Mouse (Mus musculus) testis, adult 2 months (tissue): ENCODE results near the gene Srgap1. TPM values are rescaled to one million over a fixed set of nuclear protein-coding genes. Genes with fewer than 3 reads are reported as not detected.

Experiments used
- H3K27ac ChIP-seq: fragments of 200-500 bp; 2 replicates; pipeline ENCODE4 v1.5.1; 2012; ENCODE audit warnings: low read depth, low read length; ENCODE audit not compliant: control insufficient read depth, insufficient read depth
- H3K27me3 ChIP-seq: fragments of 200-500 bp; 2 replicates; pipeline ENCODE4 v1.6.1; 2012; ENCODE audit warnings: mild to moderate bottlenecking, low read length, moderate library complexity; ENCODE audit not compliant: control insufficient read depth, insufficient read depth
- H3K36me3 ChIP-seq: fragments of 200-500 bp; 2 replicates; pipeline ENCODE4 v1.6.1; 2012; ENCODE audit warnings: mild to moderate bottlenecking, low read length; ENCODE audit not compliant: control insufficient read depth, insufficient read depth
- H3K4me1 ChIP-seq: fragments of 200-500 bp; 2 replicates; pipeline ENCODE4 v1.6.1; 2012; ENCODE audit warnings: low read length; ENCODE audit not compliant: control insufficient read depth, insufficient read depth
- H3K4me3 ChIP-seq: fragments of 200-500 bp; 2 replicates; pipeline ENCODE4 v1.5.1; 2012; ENCODE audit warnings: low read depth, mild to moderate bottlenecking, low read length, moderate library complexity, mixed read lengths; ENCODE audit not compliant: control insufficient read depth
- CTCF ChIP-seq: fragments of 200-500 bp; IDR thresholded peaks from 2 replicates; pipeline ENCODE4 v1.5.1; 2012; ENCODE audit warnings: low read depth, mild to moderate bottlenecking, inconsistent platforms, low read length, moderate library complexity; ENCODE audit not compliant: control insufficient read depth, insufficient read depth, insufficient replicate concordance
- POLR2A ChIP-seq: fragments of 200-500 bp; IDR thresholded peaks from 2 replicates; pipeline ENCODE4 v1.6.1; 2012; ENCODE audit warnings: low read depth, mild to moderate bottlenecking, inconsistent platforms, low read length, moderate library complexity; ENCODE audit not compliant: control insufficient read depth
- polyA plus RNA-seq: library from polyadenylated mRNA; depleted of rRNA; stranded (reverse); fragments of >200 nt; gene quantifications from 2 replicates; pipeline ENCODE4 v1.2.3, GENCODE M21; 2012

Srgap1 gene
- polyA plus RNA-seq, 1 experiment: 31.9 TPM

- no peak for TF ChIP-seq POLR2A
- no peak for TF ChIP-seq CTCF
- no peak overlapping the region for H3K27ac ChIP-seq
- no peaks in the 10 kb centered on the region for H3K4me1 ChIP-seq
- no peaks in the 10 kb centered on the region for H3K27me3 ChIP-seq
- H3K4me3 ChIP-seq: no peak overlapping the region
- no peaks in the 10 kb centered on the region for H3K36me3 ChIP-seq
These were observed 44.2 kb downstream of the Srgap1 start for GRCm38 (mm10) chr10:122002930-122003329.

GRCm38 (mm10) chr10:121998806-121999205 lies 48.3 kb downstream of the Srgap1 start:
- Histone ChIP-seq H3K4me3 (no peak overlapping the region), H3K36me3 (no peaks in the 10 kb centered on the region), H3K27me3 (no peaks in the 10 kb centered on the region), H3K4me1 (no peaks in the 10 kb centered on the region), H3K27ac (no peak overlapping the region)
- no peak for TF ChIP-seq POLR2A
- no peak for TF ChIP-seq CTCF

- TF ChIP-seq CTCF (no peak), POLR2A (no peak)
- no peaks in the 10 kb centered on the region for H3K4me1 ChIP-seq
- no peak overlapping the region for H3K27ac ChIP-seq
- H3K36me3 ChIP-seq: no peaks in the 10 kb centered on the region
- H3K4me3 ChIP-seq: no peak overlapping the region
- H3K27me3 ChIP-seq: no peaks in the 10 kb centered on the region
These were observed 50.6 kb downstream of the Srgap1 start for GRCm38 (mm10) chr10:121996500-121996899.

GRCm38 (mm10) chr10:121995448-121995847 lies 51.7 kb downstream of the Srgap1 start:
- no peak for TF ChIP-seq CTCF
- TF ChIP-seq POLR2A: no peak
- Histone ChIP-seq H3K27ac (no peak overlapping the region), H3K27me3 (no peaks in the 10 kb centered on the region), H3K4me1 (no peaks in the 10 kb centered on the region), H3K36me3 (no peaks in the 10 kb centered on the region), H3K4me3 (no peak overlapping the region)

- H3K36me3 ChIP-seq: no peaks in the 10 kb centered on the region
- H3K4me3 ChIP-seq: no peak overlapping the region
- TF ChIP-seq POLR2A: no peak
- H3K27ac ChIP-seq: no peak overlapping the region
- no peaks in the 10 kb centered on the region for H3K4me1 ChIP-seq
- no peaks in the 10 kb centered on the region for H3K27me3 ChIP-seq
These were observed 52.5 kb downstream of the Srgap1 start for GRCm38 (mm10) chr10:121994660-121995059.

- no peaks in the 10 kb centered on the region for H3K36me3 ChIP-seq
- TF ChIP-seq CTCF (no peak), POLR2A (no peak)
- no peaks in the 10 kb centered on the region for H3K27me3 ChIP-seq
- H3K27ac ChIP-seq: no peak overlapping the region
- no peak overlapping the region for H3K4me3 ChIP-seq
- no peaks in the 10 kb centered on the region for H3K4me1 ChIP-seq
These were observed 54.5 kb downstream of the Srgap1 start for GRCm38 (mm10) chr10:121992609-121993008.

GRCm38 (mm10) chr10:121986997-121987396 lies 60.1 kb downstream of the Srgap1 start:
- Histone ChIP-seq H3K27me3 (no peaks in the 10 kb centered on the region), H3K4me1 (no peaks in the 10 kb centered on the region), H3K36me3 (no peaks in the 10 kb centered on the region), H3K4me3 (no peak overlapping the region), H3K27ac (no peak overlapping the region)
- TF ChIP-seq CTCF (no peak), POLR2A (no peak)

- no peaks in the 10 kb centered on the region for H3K27me3 ChIP-seq
- TF ChIP-seq CTCF (no peak), POLR2A (no peak)
- H3K4me1 ChIP-seq: no peaks in the 10 kb centered on the region
- no peak overlapping the region for H3K27ac ChIP-seq
- H3K4me3 ChIP-seq: no peak overlapping the region
- no peaks in the 10 kb centered on the region for H3K36me3 ChIP-seq
These were observed 62.2 kb downstream of the Srgap1 start for GRCm38 (mm10) chr10:121984887-121985286.
